Mouse (Mus musculus): Measurements from ENCODE around the gene Cntnap1.

Gene Cntnap1

GRCm38 (mm10) chr11:101221306-101221986, 51.1 kb downstream of the Cntnap1 start:
- DNase-seq: no peak

GRCm38 (mm10) chr11:101224337-101224736, 54.0 kb downstream of the Cntnap1 start:
- no peak for DNase-seq

- no peak for DNase-seq
These were observed 55.2 kb downstream of the Cntnap1 start for GRCm38 (mm10) chr11:101225331-101226064.

GRCm38 (mm10) chr11:101226065-101226701, 55.9 kb downstream of the Cntnap1 start, which contains the start of gene Ezh1:
Gene Ezh1, minus strand, starts transcription at chr11:101226463.
- DNase-seq: peak; percentile 94 to 96

GRCm38 (mm10) chr11:101229361-101229900, 59.1 kb downstream of the Cntnap1 start:
- peak in 1 of 2 experiments; percentile 10 for DNase-seq

- no peak for DNase-seq
These were observed 59.8 kb downstream of the Cntnap1 start for GRCm38 (mm10) chr11:101230061-101230511.

GRCm38 (mm10) chr11:101230526-101230925, 60.2 kb downstream of the Cntnap1 start:
- DNase-seq: no peak

- peak in 1 of 2 experiments; percentile 15 for DNase-seq
These were observed 60.9 kb downstream of the Cntnap1 start for GRCm38 (mm10) chr11:101230991-101231871.

- no peak for DNase-seq
These were observed 61.9 kb downstream of the Cntnap1 start for GRCm38 (mm10) chr11:101232010-101232839.

GRCm38 (mm10) chr11:101233240-101233639, 62.9 kb downstream of the Cntnap1 start:
- no peak for DNase-seq

- no peak for DNase-seq
These were observed 63.8 kb downstream of the Cntnap1 start for GRCm38 (mm10) chr11:101234124-101234523.

- no peak for DNase-seq
These were observed 65.1 kb downstream of the Cntnap1 start for GRCm38 (mm10) chr11:101235429-101235828.

- DNase-seq: no peak
These were observed 66.5 kb downstream of the Cntnap1 start for GRCm38 (mm10) chr11:101236782-101237181.

- no peak for DNase-seq
These were observed 67.8 kb downstream of the Cntnap1 start for GRCm38 (mm10) chr11:101238071-101238647.
